Mouse (Mus musculus): ENCODE measurements around the gene Mfsd7a. TPM values are rescaled to one million over a fixed set of nuclear protein-coding genes. Genes with fewer than 3 reads are reported as not detected.

Mfsd7a gene
- total RNA-seq, 2 experiments from 2014 or later, result 1.3 to 1.6 TPM

DNA sequence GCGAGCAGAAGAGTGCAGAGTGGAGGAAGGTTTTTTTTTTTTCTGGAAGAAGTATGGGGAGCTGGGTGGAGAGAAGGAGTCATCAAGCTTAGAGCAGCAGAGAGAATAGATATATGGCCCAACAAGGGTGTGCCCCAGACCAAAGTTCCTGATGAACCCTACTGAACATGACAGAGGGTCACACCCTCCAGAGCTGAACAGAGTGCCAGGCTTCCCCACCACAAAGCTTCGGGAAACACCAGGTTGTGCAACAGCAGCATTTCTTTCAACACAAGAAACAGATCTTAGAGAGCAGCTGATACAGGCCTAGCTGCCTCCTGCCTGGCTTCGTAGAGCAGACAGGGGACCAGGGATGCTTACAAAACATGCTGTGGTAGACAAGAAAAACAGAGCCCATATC, 1.7 kb downstream of the Mfsd7a start:
- no peak for DNase-seq
- intact Hi-C loops (cut with DNase I; ENCODE audit: low total_unique reads), result no loop called here

- intact Hi-C loops (cut with DNase I; ENCODE audit: low total_unique reads), result no loop called here
- DNase-seq, result peak; percentile 24
These were observed 12.6 kb downstream of the Mfsd7a start for GRCm38 (mm10) chr5:108436101-108436500.

GRCm38 (mm10) chr5:108433804-108434587, 14.7 kb downstream of the Mfsd7a start, which contains the start of gene Atp5k:
Atp5k (minus strand) TSS chr5:108434448.
- intact Hi-C loops (cut with DNase I; ENCODE audit: low total_unique reads), result no loop called here
- peak; percentile 92 for DNase-seq

DNA sequence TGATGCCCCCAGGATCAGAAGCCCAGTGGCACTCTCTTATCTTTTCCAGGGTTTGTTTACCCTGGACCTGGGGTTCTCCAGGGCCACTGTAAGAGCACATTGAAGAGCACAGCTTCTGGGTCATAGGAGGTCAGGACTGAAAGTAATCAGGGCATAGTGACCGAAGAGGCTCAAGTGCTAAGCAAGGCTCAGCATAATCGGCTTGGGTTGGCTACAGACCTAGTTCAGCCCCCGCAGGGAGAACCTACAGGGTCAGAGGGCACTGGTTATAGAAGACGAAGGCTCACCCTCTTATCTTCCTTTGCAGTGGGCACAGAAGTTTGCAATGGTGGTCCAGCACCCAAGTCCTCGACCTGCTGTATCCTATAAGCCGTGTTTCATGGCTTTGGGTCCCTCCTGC, 17.5 kb downstream of the Mfsd7a start:
- DNase-seq, result no peak
- intact Hi-C loops (cut with DNase I; ENCODE audit: low total_unique reads), result no loop called here

DNA sequence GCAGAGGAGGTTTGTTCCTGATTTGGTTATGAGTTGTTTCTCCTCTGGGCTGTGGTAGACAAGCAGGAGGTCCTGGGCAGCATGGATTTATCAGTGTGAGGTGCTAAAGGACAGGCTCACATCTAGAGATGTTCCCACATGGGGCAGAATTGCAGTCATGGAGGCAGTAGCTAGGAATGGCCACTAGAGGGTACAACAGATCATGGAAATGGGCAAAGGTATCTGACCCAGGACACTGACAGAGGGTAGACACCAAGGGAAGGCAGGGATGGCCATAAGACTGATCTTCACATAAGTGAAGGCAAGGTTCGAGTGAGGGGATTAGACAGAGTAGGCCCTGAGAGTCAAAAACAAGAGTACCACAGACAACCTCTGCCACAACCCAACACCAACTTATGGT, 21.5 kb downstream of the Mfsd7a start:
- intact Hi-C loops (cut with DNase I; ENCODE audit: low total_unique reads), result loop anchor here (5.0 to 10.0 kb wide), 2 partner anchors 148 to 225 kb away; no protein-coding TSS in a partner anchor
- DNase-seq, result peak; percentile 25

DNA sequence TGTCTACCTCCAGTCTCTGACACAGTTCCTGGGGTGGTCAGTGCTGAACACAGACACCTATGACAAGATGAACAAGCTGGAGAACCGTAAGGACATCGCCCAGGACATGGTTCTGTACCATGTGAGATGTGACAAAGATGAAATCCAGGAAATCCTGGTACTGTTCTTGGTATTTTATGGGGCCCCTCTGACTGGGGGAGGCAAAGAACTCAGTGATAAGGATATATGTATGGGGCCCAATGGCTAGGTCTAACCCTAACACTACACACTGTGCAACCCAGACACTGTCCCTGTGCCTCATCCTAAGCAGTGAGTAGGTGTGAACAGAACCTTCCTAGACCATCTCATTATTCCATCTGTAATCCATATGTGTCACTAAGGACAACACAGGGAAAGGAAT, 25.3 kb downstream of the Mfsd7a start:
- no peak for DNase-seq
- intact Hi-C loops (cut with DNase I; ENCODE audit: low total_unique reads), result loop anchor here (10.0 kb wide), 1 partner anchor 151 kb away; no protein-coding TSS in a partner anchor

GRCm38 (mm10) chr5:108422741-108423140, 25.9 kb downstream of the Mfsd7a start:
- intact Hi-C loops (cut with DNase I; ENCODE audit: low total_unique reads), result loop anchor here (10.0 kb wide), 1 partner anchor 152 kb away; no protein-coding TSS in a partner anchor
- DNase-seq, result no peak

GRCm38 (mm10) chr5:108414711-108415110, 34.0 kb downstream of the Mfsd7a start:
- no peak for DNase-seq
- intact Hi-C loops (cut with DNase I; ENCODE audit: low total_unique reads), result no loop called here

- no peak for DNase-seq
- intact Hi-C loops (cut with DNase I; ENCODE audit: low total_unique reads), result no loop called here
These were observed 41.7 kb downstream of the Mfsd7a start for GRCm38 (mm10) chr5:108406977-108407376.

DNA sequence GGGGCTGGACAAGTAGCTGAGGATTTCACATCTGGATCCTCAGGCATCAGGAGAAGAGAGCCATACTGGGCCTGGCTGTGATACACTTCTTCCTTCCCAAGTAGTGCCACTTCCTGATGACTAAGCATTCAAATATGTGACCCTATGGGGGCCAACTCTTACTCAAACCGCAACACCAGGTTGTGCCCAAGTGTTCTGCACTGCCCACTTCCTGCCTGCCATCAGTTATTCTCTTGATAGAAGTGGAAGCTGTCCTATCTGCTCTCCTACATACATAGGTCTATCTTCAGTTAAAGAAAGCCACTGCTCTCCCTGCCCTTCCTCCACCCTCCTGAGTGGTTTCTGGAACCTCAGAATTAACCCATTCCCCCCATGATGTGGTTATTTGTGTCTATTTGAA, 43.2 kb downstream of the Mfsd7a start:
- DNase-seq, result no peak
- intact Hi-C loops (cut with DNase I; ENCODE audit: low total_unique reads), result no loop called here

DNA sequence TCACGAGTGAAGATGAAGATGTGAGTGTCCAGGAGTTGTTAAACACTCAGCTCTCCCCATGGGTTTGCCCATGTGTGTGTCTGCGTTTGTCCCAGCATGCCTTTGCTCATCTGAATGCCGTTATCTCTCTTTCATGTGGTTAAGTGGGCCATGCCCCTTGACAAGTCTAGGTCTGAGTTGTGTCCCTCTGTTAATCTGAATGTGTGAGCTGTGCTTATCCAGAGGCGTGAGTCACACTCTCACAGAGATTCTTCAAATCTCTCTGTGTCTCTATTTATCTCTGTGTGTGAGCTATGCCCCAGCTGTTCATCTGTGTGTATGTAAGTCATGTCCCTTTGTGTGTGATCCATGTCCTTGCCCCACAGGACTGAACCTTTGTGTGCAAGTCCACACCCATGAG, 45.2 kb downstream of the Mfsd7a start:
- DNase-seq, result no peak
- intact Hi-C loops (cut with DNase I; ENCODE audit: low total_unique reads), result no loop called here

Other genes starting within 250 kb of the Mfsd7a start
- gene Dr1, start 180.0 kb downstream of the Mfsd7a start, total RNA-seq (2021), result 10 to 100 TPM; 16.5 to 17.2 TPM
- gene Pigg, start 136.3 kb downstream of the Mfsd7a start, total RNA-seq (2021), result 1 to 10 TPM; 3.3 to 3.4 TPM
- under 1 TPM in 1 of 2 experiments, not detected in 1; 0.27 TPM for gene Gm42517, start 81.0 kb downstream of the Mfsd7a start, total RNA-seq (2021)
- not detected for gene Pde6b, start 60.5 kb downstream of the Mfsd7a start, total RNA-seq (2021)
- 100 to 1,000 TPM; 853 to 974 TPM for gene Atp5k, start 14.4 kb downstream of the Mfsd7a start, total RNA-seq (2021)
- 10 to 100 TPM; 40.5 to 46.2 TPM for gene Pcgf3, start 12.3 kb upstream of the Mfsd7a start, total RNA-seq (2021)
- under 1 TPM; 0.20 to 0.43 TPM for gene Cplx1, start 101.1 kb upstream of the Mfsd7a start, total RNA-seq (2021)
- 10 to 100 TPM; 14.7 to 15.6 TPM for gene Gak, start 180.9 kb upstream of the Mfsd7a start, total RNA-seq (2021)
- gene Tmem175, start 180.9 kb upstream of the Mfsd7a start, total RNA-seq (2021), result 1 to 10 TPM; 5.5 to 5.6 TPM
- 1 to 10 TPM; 5.8 to 8.8 TPM for gene Idua, start 211.4 kb upstream of the Mfsd7a start, total RNA-seq (2021)
- gene Dgkq, start 220.8 kb upstream of the Mfsd7a start, total RNA-seq (2021), result 1 to 10 TPM; 4.5 to 5.2 TPM
- gene Slc26a1, start 226.7 kb upstream of the Mfsd7a start, total RNA-seq (2021), result not detected
- 10 to 100 TPM; 31.9 to 45.4 TPM for gene Fgfrl1, start 243.5 kb upstream of the Mfsd7a start, total RNA-seq (2021)

All from gastrocnemius, postnatal 14 days (tissue).